Mouse (Mus musculus) hindbrain, embryonic 14.5 days (tissue): ENCODE results near the gene Pard6b. TPM values are rescaled to one million over a fixed set of nuclear protein-coding genes. Genes with fewer than 3 reads are reported as not detected.

ENCODE experiments used
- microRNA-seq: library from miRNA; unstranded; fragments of <30 nt; microRNA quantifications from one replicate; pipeline ENCODE4, GENCODE M21; 2016
- polyA plus RNA-seq: library from polyadenylated mRNA; unstranded; fragments of >200 nt; fragmentation: Nextera tagmentation; extraction: Ambion mirVana; gene quantifications from 2 replicates; pipeline ENCODE4 v1.2.1, GENCODE M21; 2014

The Pard6b gene
- polyA plus RNA-seq, 1 experiment from 2014 or later = 10.0 TPM

Small RNA genes within 50 kb of the gene (microRNA-seq; reads per million reads assigned to microRNA genes)
- not detected for gene Gm24327

Other genes starting within 250 kb of the Pard6b start
- gene Ptpn1, start 148.9 kb upstream of the Pard6b start, polyA plus RNA-seq = 62.3 and 69.3 TPM in 2 replicates
- gene Ripor3, start 70.4 kb upstream of the Pard6b start, polyA plus RNA-seq = 0.13 and 0.30 TPM in 2 replicates
- gene Adnp, start 126.1 kb downstream of the Pard6b start, polyA plus RNA-seq = 4.7 and 5.4 TPM in 2 replicates
- gene Gm20716, start 149.4 kb downstream of the Pard6b start, polyA plus RNA-seq = 23.7 and 26.3 TPM in 2 replicates
- 58.7 and 60.1 TPM in 2 replicates for gene Dpm1, start 149.6 kb downstream of the Pard6b start, polyA plus RNA-seq
- gene Mocs3, start 149.6 kb downstream of the Pard6b start, polyA plus RNA-seq = 11.7 and 12.5 TPM in 2 replicates
- 0.87 and 1.4 TPM in 2 replicates for gene Kcng1, start 200.7 kb downstream of the Pard6b start, polyA plus RNA-seq